Mouse (Mus musculus) A20 (cell line): ENCODE measurements around the gene Stx6.
"Not testable (repeated sequence)": the region's sequence is repeated elsewhere in the genome, so short reads cannot be mapped to it uniquely, and the experiment has no call there.

ENCODE experiments used
- DNase-seq: peaks from one replicate; pipeline ENCODE4 v3.0.0-alpha.2; 2011; ENCODE audit warnings: low read depth, low spot score

The Stx6 gene

GRCm38 (mm10) chr1:155167453-155167852 is 8.9 kb downstream of the Stx6 start:
- DNase-seq: no peak

- no peak for DNase-seq
Observed at GRCm38 (mm10) chr1:155169935-155170334, 11.4 kb downstream of the Stx6 start.

- DNase-seq: no peak
Observed at GRCm38 (mm10) chr1:155172895-155173643, 14.6 kb downstream of the Stx6 start.

- DNase-seq: not testable (repeated sequence)
Observed at GRCm38 (mm10) chr1:155173644-155174016, 15.1 kb downstream of the Stx6 start.

GRCm38 (mm10) chr1:155174424-155174823 is 15.9 kb downstream of the Stx6 start:
- peak; percentile 64 for DNase-seq

GRCm38 (mm10) chr1:155178192-155178924 is 19.8 kb downstream of the Stx6 start:
- DNase-seq: no peak

- no peak for DNase-seq
Observed at GRCm38 (mm10) chr1:155184191-155184590, 25.7 kb downstream of the Stx6 start.

- DNase-seq: no peak
Observed at GRCm38 (mm10) chr1:155188656-155189055, 30.1 kb downstream of the Stx6 start.

- no peak for DNase-seq
Observed at GRCm38 (mm10) chr1:155191219-155191618, 32.7 kb downstream of the Stx6 start.

GRCm38 (mm10) chr1:155191671-155192070 is 33.2 kb downstream of the Stx6 start:
- no peak for DNase-seq

GRCm38 (mm10) chr1:155192805-155193368 is 34.4 kb downstream of the Stx6 start:
- DNase-seq: no peak

- no peak for DNase-seq
Observed at GRCm38 (mm10) chr1:155196691-155197090, 38.2 kb downstream of the Stx6 start.

- DNase-seq: no peak
Observed at GRCm38 (mm10) chr1:155199522-155199921, 41.0 kb downstream of the Stx6 start.

- DNase-seq: no peak
Observed at GRCm38 (mm10) chr1:155200967-155201366, 42.5 kb downstream of the Stx6 start.

GRCm38 (mm10) chr1:155201373-155201879 is 42.9 kb downstream of the Stx6 start:
- DNase-seq: no peak

- DNase-seq: no peak
Observed at GRCm38 (mm10) chr1:155201914-155202313, 43.4 kb downstream of the Stx6 start.

- no peak for DNase-seq
Observed at GRCm38 (mm10) chr1:155202472-155202871, 44.0 kb downstream of the Stx6 start.

- DNase-seq: no peak
Observed at GRCm38 (mm10) chr1:155203101-155203500, 44.6 kb downstream of the Stx6 start.

GRCm38 (mm10) chr1:155203954-155204353 is 45.4 kb downstream of the Stx6 start:
- no peak for DNase-seq

- no peak for DNase-seq
Observed at GRCm38 (mm10) chr1:155204560-155205162, 46.1 kb downstream of the Stx6 start.

- no peak for DNase-seq
Observed at GRCm38 (mm10) chr1:155205311-155205710, 46.8 kb downstream of the Stx6 start.
